Mouse (Mus musculus): ENCODE measurements around the gene Gstt1.

Gstt1 gene

GRCm38 (mm10) chr10:75763682-75764518, 34.5 kb downstream of the Gstt1 start, which contains the start of gene Cabin1:
TSS of gene Cabin1 (minus strand) at chr10:75764341.
- DNase-seq, result peak; percentile 98 to 99

- no peak for DNase-seq
These were observed 36.0 kb downstream of the Gstt1 start for GRCm38 (mm10) chr10:75762413-75762812.

GRCm38 (mm10) chr10:75760311-75760710, 38.1 kb downstream of the Gstt1 start:
- no peak for DNase-seq

- no peak for DNase-seq
These were observed 41.7 kb downstream of the Gstt1 start for GRCm38 (mm10) chr10:75756719-75757118.

GRCm38 (mm10) chr10:75744017-75744416, 54.4 kb downstream of the Gstt1 start:
- DNase-seq, result peak; percentile 76 to 92

- no peak for DNase-seq
These were observed 55.0 kb downstream of the Gstt1 start for GRCm38 (mm10) chr10:75743369-75743768.

GRCm38 (mm10) chr10:75740866-75741265, 57.5 kb downstream of the Gstt1 start:
- DNase-seq, result no peak
